Mouse (Mus musculus) heart, postnatal 0 days (tissue): ENCODE data around the gene Adam10. TPM values are rescaled to one million over a fixed set of nuclear protein-coding genes. Genes with fewer than 3 reads are reported as not detected.

Experiments
- ATAC-seq: fragments of 200-750 bp; cut with Nextera tagmentation; 2 replicates; pipeline ENCODE4 v1.8.0; 2017; ENCODE audit warnings: low read depth, moderate number of reproducible peaks, moderate library complexity; ENCODE audit not compliant: insufficient read depth
- DNase-seq: peaks from one replicate; pipeline ENCODE4 v3.0.0-alpha.2; 2016; ENCODE audit warnings: low spot score
- H3K27ac ChIP-seq: fragments of 300-500 bp; sonication (generic); 2 replicates; pipeline ENCODE4 v1.5.1; 2014; ENCODE audit warnings: low read depth, mild to moderate bottlenecking
- H3K27me3 ChIP-seq: fragments of 300-500 bp; sonication (generic); 2 replicates; pipeline ENCODE4 v1.6.1; 2014; ENCODE audit warnings: low read length, mixed read lengths; ENCODE audit not compliant: control insufficient read depth, insufficient read depth
- H3K36me3 ChIP-seq: fragments of 300-500 bp; sonication (generic); replicated peaks from 2 replicates; pipeline ENCODE4 v1.6.1; 2014; ENCODE audit warnings: low read length, mixed read lengths; ENCODE audit not compliant: control insufficient read depth, insufficient read depth
- H3K4me1 ChIP-seq: fragments of 300-500 bp; sonication (generic); 2 replicates; pipeline ENCODE4 v1.6.1; 2014; ENCODE audit warnings: antibody characterized with exemption; ENCODE audit not compliant: control insufficient read depth, insufficient read depth
- H3K4me2 ChIP-seq: fragments of 300-500 bp; sonication (generic); 2 replicates; pipeline ENCODE4 v1.6.1; 2014; ENCODE audit warnings: low read depth, mild to moderate bottlenecking, low read length, moderate library complexity
- H3K4me3 ChIP-seq: fragments of 300-500 bp; sonication (generic); 2 replicates; pipeline ENCODE4 v1.5.1; 2014; ENCODE audit warnings: low read depth, low read length
- H3K9ac ChIP-seq: fragments of 300-500 bp; sonication (generic); replicated peaks from 2 replicates; pipeline ENCODE4 v1.6.1; 2014; ENCODE audit warnings: low read depth, low read length, mixed read lengths
- H3K9me3 ChIP-seq: fragments of 300-500 bp; sonication (generic); replicated peaks from 2 replicates; pipeline ENCODE4 v1.6.1; 2016; ENCODE audit warnings: low read length; ENCODE audit not compliant: control insufficient read depth
- CTCF ChIP-seq: IDR thresholded peaks from 2 replicates; pipeline ENCODE4 v1.5.1; 2016; ENCODE audit warnings: antibody characterized with exemption, control low read depth, low read depth
- EP300 ChIP-seq: IDR thresholded peaks from 2 replicates; pipeline ENCODE4 v1.6.1; 2016; ENCODE audit warnings: antibody characterized with exemption, low read depth
- WGBS: fragments of 180-500 bp; shearing (Covaris S2); extraction: QIAGEN DNeasy Blood & Tissue Kit; methylation state at CpG from one replicate; pipeline ENCODE4 v1.1.7; 2014; 5-methylcytosine and 5-hydroxymethylcytosine counted together
- microRNA-seq: library from miRNA; unstranded; fragments of <30 nt; microRNA quantifications from one replicate; pipeline ENCODE4, GENCODE M21; 2016
- polyA plus RNA-seq: library from polyadenylated mRNA; unstranded; fragments of >200 nt; fragmentation: Nextera tagmentation; extraction: Ambion mirVana; gene quantifications from 2 replicates; pipeline ENCODE4 v1.2.1, GENCODE M21; 2015
- total RNA-seq: library from RNA; depleted of rRNA; stranded (reverse); fragments of >200 nt; gene quantifications from 2 replicates; pipeline ENCODE4 v1.2.3, GENCODE M21; 2014; ENCODE audit warnings: low replicate concordance; rRNA removed

Gene Adam10
- total and polyA plus RNA-seq, 2 experiments from 2014 or later, result 15.0 to 39.9 TPM

GRCm38 (mm10) chr9:70818739-70819138, 139.9 kb downstream of the Adam10 start:
- 83% methylated on average over 14 of the region's 14 CpGs for WGBS
- H3K27me3 ChIP-seq, result no peaks in the 10 kb centered on the region
- H3K9me3 ChIP-seq, result no peaks in the 10 kb centered on the region
- no peaks in the 10 kb centered on the region for H3K36me3 ChIP-seq
- no peak for ATAC-seq
- TF ChIP-seq EP300 (no peak), CTCF (no peak)
- H3K4me2 ChIP-seq, result no peak overlapping the region
- H3K27ac ChIP-seq, result no peak overlapping the region
- H3K4me3 ChIP-seq, result no peak overlapping the region
- H3K9ac ChIP-seq, result no peak overlapping the region
- DNase-seq, result no peak
- H3K4me1 ChIP-seq, result no peaks in the 10 kb centered on the region

GRCm38 (mm10) chr9:70824103-70824502, 145.3 kb downstream of the Adam10 start:
- H3K4me2 ChIP-seq, result no peak overlapping the region
- no peak for DNase-seq
- no peak for ATAC-seq
- TF ChIP-seq CTCF, result no peak
- TF ChIP-seq EP300, result no peak
- H3K9ac ChIP-seq, result no peak overlapping the region
- H3K4me3 ChIP-seq, result no peak overlapping the region
- H3K9me3 ChIP-seq, result no peaks in the 10 kb centered on the region
- H3K4me1 ChIP-seq, result no peaks in the 10 kb centered on the region
- WGBS, result 74% methylated on average over 3 of the region's 3 CpGs
- no peaks in the 10 kb centered on the region for H3K27me3 ChIP-seq
- H3K36me3 ChIP-seq, result no peaks in the 10 kb centered on the region
- no peak overlapping the region for H3K27ac ChIP-seq

DNA sequence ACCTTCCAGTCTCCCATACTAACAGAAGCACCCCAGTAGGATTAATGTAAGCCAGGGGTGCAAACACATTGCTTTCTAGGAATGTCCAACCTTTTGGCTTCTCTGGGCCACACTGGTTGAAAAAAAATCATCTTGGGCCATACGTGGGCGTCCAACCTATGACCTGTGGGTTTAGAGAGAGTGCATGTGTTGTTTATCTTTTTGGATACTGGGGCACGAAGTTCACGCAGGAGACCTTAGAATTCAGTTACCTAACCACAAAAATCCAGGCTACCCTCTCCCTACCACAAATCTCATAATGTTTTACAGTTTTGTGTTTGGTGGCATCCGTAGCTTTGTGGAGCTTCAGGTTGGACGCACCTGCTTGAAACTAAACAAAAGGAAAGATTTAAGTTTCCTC, 149.1 kb downstream of the Adam10 start:
- no peak for ATAC-seq
- TF ChIP-seq EP300 (no peak), CTCF (no peak)
- WGBS, result 93% methylated on average over 6 of the region's 6 CpGs

More for the DNA sequence above, 149.1 kb downstream of the Adam10 start:
- Histone ChIP-seq H3K27ac (no peak overlapping the region), H3K27me3 (no peaks in the 10 kb centered on the region), H3K4me2 (no peak overlapping the region), H3K4me1 (no peaks in the 10 kb centered on the region), H3K9me3 (no peaks in the 10 kb centered on the region), H3K4me3 (no peak overlapping the region), H3K36me3 (no peaks in the 10 kb centered on the region), H3K9ac (no peak overlapping the region)
- no peak for DNase-seq

Small RNA genes lying within 50 kb of the gene (microRNA-seq; reads per million reads assigned to microRNA genes)
- not detected for gene Gm25149

Other genes with a start within 250 kb of the Adam10 start
- gene Rnf111, start 175.3 kb upstream of the Adam10 start, total RNA-seq, result 26.8 and 39.7 TPM in 2 replicates
- gene Rnf111, start 175.3 kb upstream of the Adam10 start, polyA plus RNA-seq, result 11.0 and 12.0 TPM in 2 replicates
- 19.0 and 23.0 TPM in 2 replicates for gene Sltm, start 136.2 kb upstream of the Adam10 start, total RNA-seq
- 23.9 and 24.2 TPM in 2 replicates for gene Sltm, start 136.2 kb upstream of the Adam10 start, polyA plus RNA-seq
- gene Gm10642, start 22.7 kb upstream of the Adam10 start, total RNA-seq, result 1.3 TPM in 1 of 2 replicates, not detected in the other
- 0.38 and 0.78 TPM in 2 replicates for gene Gm10642, start 22.7 kb upstream of the Adam10 start, polyA plus RNA-seq
- 15.3 and 20.8 TPM in 2 replicates for gene Mindy2, start 21.8 kb upstream of the Adam10 start, total RNA-seq
- gene Mindy2, start 21.8 kb upstream of the Adam10 start, polyA plus RNA-seq, result 9.0 and 9.2 TPM in 2 replicates